Mouse (Mus musculus) lung, postnatal 0 days (tissue): ENCODE measurements around the gene Ugt1a2.

Experiments
- CTCF ChIP-seq: IDR thresholded peaks from 2 replicates; pipeline ENCODE4 v1.5.1; 2016; ENCODE audit warnings: antibody characterized with exemption, mild to moderate bottlenecking
- EP300 ChIP-seq: IDR thresholded peaks from 2 replicates; pipeline ENCODE4 v1.6.1; 2016; ENCODE audit warnings: antibody characterized with exemption, mild to moderate bottlenecking, control low read depth

DNA sequence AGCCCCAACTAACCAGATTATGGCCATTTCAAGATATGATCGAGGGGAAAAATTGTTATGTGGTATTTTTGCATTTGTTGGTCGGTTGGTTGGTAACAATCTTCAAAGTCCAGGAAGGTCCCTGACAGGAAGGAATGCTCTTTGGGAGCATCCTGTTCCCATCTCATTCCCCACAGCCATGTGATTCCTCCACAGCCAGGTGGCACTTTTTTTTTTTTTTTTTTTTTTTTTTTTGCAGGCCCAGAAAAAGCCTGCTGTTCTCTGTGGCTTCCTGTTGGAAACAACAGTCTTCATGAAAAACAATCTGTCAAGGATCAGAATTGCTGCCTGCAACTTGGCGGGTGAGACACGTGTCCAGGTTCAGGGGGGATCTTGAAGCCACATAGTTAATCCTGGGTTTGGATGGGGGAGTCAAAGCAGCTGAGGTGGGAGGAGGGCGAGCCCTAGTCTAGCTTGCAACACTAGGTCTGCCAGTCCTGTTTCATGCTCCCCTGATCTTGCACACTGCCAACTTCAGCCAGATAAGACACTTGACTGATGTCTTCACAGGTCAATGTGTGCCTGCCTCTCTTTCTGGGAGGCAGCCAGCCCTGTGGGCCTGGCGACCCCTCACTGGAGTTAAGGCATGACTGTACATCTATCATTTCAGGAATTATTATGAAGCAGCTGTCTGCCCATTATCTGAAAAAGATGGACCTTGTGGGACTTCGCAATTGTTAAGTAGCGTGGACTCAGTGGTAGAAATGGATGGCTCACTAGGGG lies 58.7 kb downstream of the Ugt1a2 start:
- TF ChIP-seq CTCF (no peak), EP300 (no peak)
